Mouse (Mus musculus): ENCODE data around the gene 4930402H24Rik.

GRCm38 (mm10) chr2:130840846-130841245, 65.4 kb downstream of the 4930402H24Rik start:
- TF ChIP-seq CTCF (IDR thresholded peaks at IDR 0.05; ENCODE audit: extremely low read depth, insufficient read length, insufficient replicate concordance, low read depth, low read length): no peak
- TF ChIP-seq POLR2A (IDR thresholded peaks at IDR 0.05; ENCODE audit: low read depth, low read length): no peak
